Mouse (Mus musculus): Measurements from ENCODE around the gene Gpnmb.

Gpnmb gene

DNA sequence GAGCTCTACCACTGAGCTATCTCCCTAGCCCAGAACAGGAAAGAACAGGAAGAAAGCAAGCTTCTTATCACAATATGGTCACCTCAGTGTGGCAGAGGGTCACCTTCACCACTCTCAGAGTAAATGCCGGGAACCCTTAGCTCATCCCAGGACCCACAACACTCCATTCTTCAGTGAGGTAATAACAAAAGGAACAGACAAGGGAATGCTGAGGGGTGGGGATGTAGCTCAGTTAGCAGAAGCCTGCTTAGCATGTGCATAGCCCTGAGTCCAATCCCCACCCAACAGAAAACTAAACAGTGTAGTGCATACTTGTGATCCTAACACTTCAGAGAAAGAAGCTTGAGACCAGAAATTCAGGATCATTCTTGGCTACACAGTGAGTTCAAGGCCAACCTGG, 62.7 kb downstream of the Gpnmb start:
- no peak for DNase-seq

- no peak for DNase-seq
Measured at GRCm38 (mm10) chr6:49106746-49107500, 70.6 kb downstream of the Gpnmb start.

DNA sequence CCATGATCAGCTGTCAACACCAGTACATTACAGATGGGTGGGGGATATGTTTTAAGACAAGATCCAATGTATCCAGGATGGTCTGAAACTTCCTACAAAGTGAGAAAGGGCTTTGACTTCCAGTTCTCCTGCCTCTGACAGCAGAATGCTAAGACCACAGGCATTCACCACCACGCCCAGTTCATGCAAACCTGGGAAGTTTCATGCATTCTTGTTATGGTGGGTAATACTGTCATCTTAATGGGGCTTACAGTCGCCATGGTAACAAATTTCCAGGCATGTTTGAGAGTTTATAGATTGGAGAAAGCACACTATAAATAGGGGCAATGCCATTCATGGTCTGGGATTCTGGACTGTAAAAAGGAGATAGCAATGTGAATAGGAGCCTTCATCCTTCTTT, 72.8 kb downstream of the Gpnmb start:
- no peak for DNase-seq

- no peak for DNase-seq
Measured at GRCm38 (mm10) chr6:49113895-49114294, 77.5 kb downstream of the Gpnmb start.

DNA sequence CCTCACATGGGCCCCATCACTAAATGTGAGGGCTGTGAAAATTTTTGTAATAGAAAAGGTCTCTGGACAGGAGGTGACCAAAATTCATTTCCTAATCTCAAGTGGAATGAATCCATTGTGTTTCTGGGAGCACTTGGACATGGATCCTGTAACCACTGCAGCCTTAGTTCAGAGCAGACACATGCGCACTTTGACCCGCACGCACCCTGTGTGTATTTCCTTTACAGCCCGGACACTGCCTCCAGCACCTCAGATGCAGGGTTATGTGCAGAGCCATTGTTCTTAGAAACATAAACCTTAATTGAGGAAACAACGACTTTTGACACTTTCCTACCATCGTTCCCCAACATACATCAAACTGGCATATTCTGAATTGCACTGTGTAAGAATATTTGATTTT, 78.1 kb downstream of the Gpnmb start:
- no peak for DNase-seq

GRCm38 (mm10) chr6:49115550-49115949, 79.2 kb downstream of the Gpnmb start:
- no peak for DNase-seq

- DNase-seq, result no peak
Measured at GRCm38 (mm10) chr6:49116241-49116640, 79.9 kb downstream of the Gpnmb start.

DNA sequence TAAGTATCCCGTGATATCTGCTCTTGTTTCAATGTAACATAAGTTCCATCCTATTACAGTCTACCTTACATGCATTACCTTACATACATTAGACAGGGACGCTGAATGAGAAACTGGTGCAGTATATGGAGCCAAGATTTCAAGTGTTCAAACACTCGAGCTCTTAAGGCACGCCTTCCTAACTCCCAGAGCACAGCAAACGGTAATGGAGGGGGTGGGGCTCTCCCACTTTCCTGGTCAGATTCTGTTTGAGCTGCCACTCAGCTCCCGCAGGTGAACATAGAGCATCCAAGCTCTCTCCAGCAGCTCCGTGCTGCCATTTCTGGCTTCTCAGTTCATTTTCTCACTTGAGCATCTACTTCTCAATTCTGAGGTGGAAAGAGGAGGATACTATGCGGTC, 82.1 kb downstream of the Gpnmb start:
- no peak for DNase-seq

DNA sequence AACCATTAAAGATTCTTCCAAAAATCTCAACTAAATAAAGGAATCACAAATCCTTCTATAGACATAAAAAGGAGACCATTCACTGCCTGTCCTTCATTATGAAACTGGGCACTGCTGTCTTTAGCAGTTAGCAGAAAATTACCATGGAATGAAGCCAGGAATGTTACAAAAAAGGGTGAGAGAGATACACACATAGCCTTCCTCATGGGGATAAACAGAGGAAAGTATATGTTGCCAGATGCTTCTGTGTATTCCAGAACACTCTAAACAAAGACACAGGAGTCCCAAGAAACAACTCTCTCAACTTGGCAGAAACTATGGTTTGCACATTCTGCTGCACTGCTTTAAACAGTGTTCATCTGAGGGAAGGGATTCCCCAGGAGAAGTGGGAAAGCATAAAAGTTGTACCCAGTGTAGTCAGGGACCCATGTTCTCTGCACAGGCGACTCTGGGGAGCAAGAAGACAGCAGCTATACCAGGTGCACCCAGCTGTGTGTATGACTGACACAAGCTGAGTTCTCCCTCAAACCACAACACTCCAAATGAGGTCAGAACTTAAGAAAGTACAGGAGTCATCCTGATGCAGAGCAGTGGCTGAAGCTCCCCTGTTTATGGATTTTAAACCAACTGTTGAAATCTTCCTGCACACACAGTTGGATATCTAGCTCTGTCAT, 83.3 kb downstream of the Gpnmb start:
- DNase-seq, result peak; percentile 19

- DNase-seq, result no peak
Measured at GRCm38 (mm10) chr6:49120370-49120769, 84.0 kb downstream of the Gpnmb start.
